8 mouse cellular contexts compared by ENCODE assay signal in genomic region chr13:32213702-32214452, GRCm38 (mm10).
A peak's percentile ranks its signal among the peaks of the same experiment; 100 is the strongest.
DNase-seq lines count a peak whose midpoint lies in the region; ATAC-seq and TF ChIP-seq lines count a peak whose summit lies in the region.

No protein-coding gene starts in this region.

- TF ChIP-seq CTCF in C2C12 (IDR thresholded peaks at IDR 0.05; ENCODE audit: control insufficient read depth, insufficient read depth, insufficient read length): peak; percentile 9
- peak; percentile 96; the same call in 1 of the 2 replicates for TF ChIP-seq CTCF in heart, adult 2 months (IDR thresholded peaks at IDR 0.05)

- intact Hi-C loops in heart, adult 2 months (cut with DNase I): loop anchor here (1.0 to 10.0 kb wide), 3 partner anchors 83 to 413 kb away; no protein-coding TSS in a partner anchor

- no peaks in the 10 kb centered on the region for H3K27me3 ChIP-seq in C2C12 (ENCODE audit: control insufficient read depth, insufficient read depth, insufficient read length)
- H3K27me3 ChIP-seq in heart, adult 2 months (ENCODE audit: control insufficient read depth, insufficient read depth, low read length): no peaks in the 10 kb centered on the region
- no peaks in the 10 kb centered on the region for H3K27me3 ChIP-seq in midbrain, embryonic 14.5 days (ENCODE audit: control insufficient read depth, insufficient read depth, low read length)

- peaks cover 3% of the 10 kb centered on the region for H3K4me1 ChIP-seq in heart, adult 2 months (ENCODE audit: control insufficient read depth, insufficient read depth, low read length)
- no peaks in the 10 kb centered on the region for H3K4me1 ChIP-seq in midbrain, embryonic 14.5 days (ENCODE audit: control insufficient read depth, insufficient read depth, low read length)

- ATAC-seq in frontal cortex, adult (ENCODE audit: low TSS enrichment): peak; percentile 89
- peak; percentile 48; the same call in 1 of the 2 replicates for ATAC-seq in midbrain, embryonic 14.5 days (ENCODE audit: low FRiP score, low TSS enrichment)
- no peak for ATAC-seq in inflammation-experienced regulatory T-cells, adult 6 months

- TF ChIP-seq POLR2A in heart, adult 2 months (IDR thresholded peaks at IDR 0.05; ENCODE audit: insufficient read depth, low read depth, low read length): no peak

- no peaks in the 10 kb centered on the region for H3K9me3 ChIP-seq in midbrain, embryonic 14.5 days (ENCODE audit: control insufficient read depth, low read length)

- no peak overlapping the region; the same call in 1 of the 2 replicates for H3K27ac ChIP-seq in heart, adult 2 months
- no peak overlapping the region for H3K27ac ChIP-seq in midbrain, embryonic 14.5 days (replicated peaks; ENCODE audit: low read depth, low read length)

- DNase-seq in frontal cortex, postnatal 14 days (ENCODE audit: low spot score in 2 of 2): no peak
- DNase-seq in cerebellum, postnatal 10 days: peak; percentile 56 to 66
- DNase-seq in heart, adult 2 months: peak in 1 of 2 experiments; percentile 13
- DNase-seq in kidney, postnatal 14 days: peak; percentile 58
- peak; percentile 81 for DNase-seq in midbrain, embryonic 14.5 days

- no peak overlapping the region for H3K4me2 ChIP-seq in midbrain, embryonic 14.5 days (ENCODE audit: low read length)

- no peak overlapping the region for H3ac ChIP-seq in C2C12 (ENCODE audit: control insufficient read depth, insufficient read length, low read depth)

- H3K79me3 ChIP-seq in C2C12 (ENCODE audit: low read depth): no peaks in the 10 kb centered on the region

- no peak overlapping the region for H3K4me3 ChIP-seq in C2C12 (ENCODE audit: insufficient read depth, poor library complexity, severe bottlenecking)
- no peak overlapping the region for H3K4me3 ChIP-seq in heart, adult 2 months
- no peak overlapping the region for H3K4me3 ChIP-seq in midbrain, embryonic 14.5 days (replicated peaks; ENCODE audit: low read depth, low read length)

- no peaks in the 10 kb centered on the region for H3K36me3 ChIP-seq in C2C12 (ENCODE audit: control insufficient read depth, insufficient read depth)
- H3K36me3 ChIP-seq in heart, adult 2 months (ENCODE audit: control insufficient read depth, insufficient read depth, low read length): peaks cover 4% of the 10 kb centered on the region; the same call in 1 of the 2 replicates
- no peaks in the 10 kb centered on the region for H3K36me3 ChIP-seq in midbrain, embryonic 14.5 days (ENCODE audit: control insufficient read depth, insufficient read depth, low read length)

- WGBS in heart, adult 2 months: 48% methylated on average over 9 of the region's 9 CpGs
- 62% methylated on average over 9 of the region's 9 CpGs for WGBS in midbrain, embryonic 14.5 days

- no peak overlapping the region for H3K9ac ChIP-seq in heart, adult 2 months (ENCODE audit: low read depth, low read length)
- no peak overlapping the region for H3K9ac ChIP-seq in midbrain, embryonic 14.5 days (replicated peaks; ENCODE audit: low read length)

- no peaks in the 10 kb centered on the region for H3K79me2 ChIP-seq in C2C12 (ENCODE audit: control insufficient read depth, insufficient read depth)
- H3K79me2 ChIP-seq in heart, adult 2 months (replicated peaks; ENCODE audit: control insufficient read depth, insufficient read depth, low read length): no peaks in the 10 kb centered on the region

- TF ChIP-seq EP300 in heart, adult 2 months (IDR thresholded peaks at IDR 0.05; ENCODE audit: insufficient read depth, low read depth, low read length): no peak

TF ChIP-seq in C2C12, 6 proteins besides CTCF, POLR2A, EP300 and RAD21:
- no peak for TF ChIP-seq USF1 (IDR thresholded peaks at IDR 0.05; ENCODE audit: low read depth)
- no peak for TF ChIP-seq MYOD1 (IDR thresholded peaks at IDR 0.05; ENCODE audit: control insufficient read depth, insufficient read length, low read depth)
- TF ChIP-seq CEBPB (IDR thresholded peaks at IDR 0.05; ENCODE audit: low read depth): no peak

Comparison
In these comparisons a context has a peak if more than half of its experiments do, and no peak if none do; other contexts are left out.
1. DNase-seq: peak in cerebellum, postnatal 10 days (2 of 2), kidney, postnatal 14 days (single experiment) and midbrain, embryonic 14.5 days (single experiment); none in frontal cortex, postnatal 14 days (0 of 2).